Mouse (Mus musculus) spleen, adult 2 months (tissue): ENCODE results near the gene Syt14.

Source experiments
- CTCF ChIP-seq: fragments of 200-500 bp; IDR thresholded peaks from 2 replicates; pipeline ENCODE4 v1.5.1; 2011; ENCODE audit warnings: mild to moderate bottlenecking, inconsistent platforms; ENCODE audit not compliant: insufficient read depth, insufficient read length, insufficient replicate concordance; ENCODE audit errors: extremely low read depth
- POLR2A ChIP-seq: fragments of 200-500 bp; IDR thresholded peaks from 2 replicates; pipeline ENCODE4 v1.6.1; 2011; ENCODE audit warnings: low read depth, low read length, inconsistent platforms

DNA sequence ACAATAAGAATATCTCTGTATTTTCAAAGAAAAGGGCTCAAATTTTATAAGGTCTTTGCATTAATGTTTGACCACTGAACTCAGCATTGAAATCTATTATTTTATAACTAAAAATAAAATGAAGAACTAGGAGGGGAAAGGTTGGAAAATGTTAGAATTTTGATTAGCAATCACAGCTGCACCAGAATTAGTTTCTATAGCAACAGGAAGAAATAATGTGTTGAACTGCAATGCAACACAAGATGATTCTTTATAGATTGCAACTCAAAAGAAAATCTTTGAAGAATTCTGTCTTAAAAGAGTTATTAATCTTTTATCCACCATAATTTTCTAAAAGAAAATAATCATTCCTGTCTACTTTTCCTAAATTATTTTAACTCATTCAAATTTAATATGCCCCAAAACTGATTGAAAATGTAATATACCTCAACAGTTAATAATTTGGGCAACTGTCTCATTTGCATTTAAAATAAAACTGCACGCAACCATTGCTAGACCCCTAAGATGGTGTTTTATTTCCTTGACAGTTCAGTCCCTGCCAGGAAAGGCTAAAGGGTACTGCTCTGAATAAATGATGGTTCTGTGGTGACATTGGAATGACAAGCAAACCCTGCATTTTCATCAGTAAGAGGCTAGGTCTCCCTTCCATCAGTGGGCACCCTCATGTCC, 88.3 kb downstream of the Syt14 start:
- TF ChIP-seq CTCF (no peak), POLR2A (no peak)
